In genomic region chr19:42558701-42559100, GRCm38 (mm10) we compare ENCODE assay signal across 36 mouse cellular contexts. TPM values are rescaled to one million over a fixed set of nuclear protein-coding genes. Genes with fewer than 3 reads are reported as not detected.
"Had no signal": no experiment of that assay in that cellular context is flagged by ENCODE, and none has a peak within 500 bp of the region (broad histone marks: within the 10 kb centered on the region; RNA-seq: fewer than 3 reads in every experiment).

No protein-coding gene starts in this region.

- H3K9ac ChIP-seq: heart, embryonic 12.5 days; heart, embryonic 13.5 days; heart, embryonic 15.5 days; hindbrain, embryonic 12.5 days; hindbrain, embryonic 13.5 days; hindbrain, embryonic 14.5 days; hindbrain, embryonic 15.5 days; intestine, embryonic 15.5 days; kidney, embryonic 15.5 days had no signal

- H3K9me3 ChIP-seq: heart, embryonic 10.5 days; heart, embryonic 12.5 days; heart, embryonic 13.5 days; heart, embryonic 15.5 days; hindbrain, embryonic 10.5 days; hindbrain, embryonic 12.5 days; hindbrain, embryonic 13.5 days; hindbrain, embryonic 15.5 days; intestine, embryonic 15.5 days; kidney, embryonic 15.5 days had no signal

- ATAC-seq: hindbrain, embryonic 16.5 days; hindbrain, postnatal 0 days; inflammation-experienced regulatory T-cells, adult 6 months; intestine, embryonic 15.5 days; intestine, embryonic 16.5 days; intestine, postnatal 0 days had no signal

- DNase-seq: heart, postnatal 10 days; heart, postnatal 14 days; heart, postnatal 36 days; heart, postnatal 4 days; kidney, adult 11 months; kidney, adult 18-20 months; kidney, adult 2 months; kidney, adult 8-10 months; kidney, adult 9 months; kidney, postnatal 10 days; kidney, postnatal 14 days; kidney, postnatal 25 days; kidney, postnatal 36 days; kidney, postnatal 4 days; layer of hippocampus, adult 9-11 months; layer of hippocampus, postnatal 36 days had no signal

- H3K27me3 ChIP-seq: heart, embryonic 12.5 days; heart, embryonic 13.5 days; heart, embryonic 15.5 days; hindbrain, embryonic 12.5 days; hindbrain, embryonic 13.5 days; hindbrain, embryonic 15.5 days; intestine, embryonic 15.5 days; kidney, embryonic 15.5 days had no signal

- H3K27ac ChIP-seq: heart, embryonic 10.5 days; heart, embryonic 13.5 days; heart, embryonic 15.5 days; hindbrain, embryonic 10.5 days; hindbrain, embryonic 12.5 days; hindbrain, embryonic 13.5 days; hindbrain, embryonic 14.5 days; hindbrain, embryonic 15.5 days; hindbrain, postnatal 0 days; intestine, embryonic 15.5 days; kidney, embryonic 15.5 days; kidney, postnatal 0 days; layer of hippocampus, adult 2 months had no signal

- H3K4me3 ChIP-seq: heart, embryonic 10.5 days; heart, embryonic 12.5 days; heart, embryonic 13.5 days; heart, embryonic 15.5 days; hindbrain, embryonic 10.5 days; hindbrain, embryonic 12.5 days; hindbrain, embryonic 13.5 days; hindbrain, embryonic 15.5 days; intestine, embryonic 15.5 days; kidney, embryonic 15.5 days; layer of hippocampus, adult 2 months had no signal

- H3K4me1 ChIP-seq: heart, embryonic 10.5 days; heart, embryonic 13.5 days; heart, embryonic 15.5 days; hindbrain, embryonic 10.5 days; hindbrain, embryonic 12.5 days; hindbrain, embryonic 13.5 days; hindbrain, embryonic 15.5 days; intestine, embryonic 15.5 days; kidney, embryonic 15.5 days had no signal

- H3K4me2 ChIP-seq: heart, embryonic 11.5 days; heart, embryonic 12.5 days; heart, embryonic 13.5 days; heart, embryonic 15.5 days; hindbrain, embryonic 12.5 days; hindbrain, embryonic 13.5 days; hindbrain, embryonic 14.5 days; hindbrain, embryonic 15.5 days; intestine, embryonic 15.5 days; kidney, embryonic 15.5 days had no signal

- H3K36me3 ChIP-seq: hindbrain, embryonic 15.5 days had no signal

RNA-seq across cellular contexts. Expression of gene Loxl4, which starts 53.9 kb away (rescaled TPM):
- total RNA-seq: hematopoietic stem cell, adult 5-6 weeks had no signal
- polyA plus RNA-seq: hindbrain, embryonic 15.5 days; hindbrain, postnatal 0 days had no signal
